Mouse (Mus musculus): ENCODE measurements around the gene Spire2.

- TF ChIP-seq POLR2A (IDR thresholded peaks at IDR 0.05; ENCODE audit: low read depth, low read length) (no peak), CTCF (IDR thresholded peaks at IDR 0.05; ENCODE audit: borderline replicate concordance, insufficient read depth, low read length) (no peak)
Observed at GRCm38 (mm10) chr8:123337475-123337874, 5.0 kb downstream of the Spire2 start.
